ENCODE assay signal across 21 mouse cellular contexts in the genomic region with DNA sequence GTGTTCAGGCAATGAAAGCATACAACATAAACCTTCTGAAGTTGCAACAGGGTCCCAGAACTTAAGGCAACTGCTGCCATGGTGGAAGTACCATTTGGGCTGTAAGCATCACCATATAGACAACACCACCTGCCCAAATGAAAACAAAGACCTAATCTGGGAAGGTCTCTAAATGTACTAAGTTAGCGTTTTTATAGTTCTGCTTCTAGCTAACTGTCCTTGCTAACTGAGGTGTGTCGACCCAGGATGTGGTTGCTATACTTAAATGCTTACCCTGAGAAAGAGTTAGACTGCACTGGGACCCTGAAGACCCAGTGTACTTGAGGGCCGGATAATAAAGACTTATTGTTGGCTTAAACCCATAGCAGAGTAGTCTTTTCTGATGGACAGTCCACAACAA. TPM values are rescaled to one million over a fixed set of nuclear protein-coding genes. Genes with fewer than 3 reads are reported as not detected.
DNase-seq lines count a peak whose midpoint lies in the region; ATAC-seq and TF ChIP-seq lines count a peak whose summit lies in the region.
"Had no signal": no experiment of that assay in that cellular context is flagged by ENCODE, and none has a peak within 500 bp of the region (broad histone marks: within the 10 kb centered on the region; RNA-seq: fewer than 3 reads in every experiment).

No protein-coding gene starts in this region.

- peak; percentile 64 for ATAC-seq in neutrophil, adult 5-6 weeks (ENCODE audit: extremely low read depth, insufficient number of reproducible peaks, low FRiP score, poor library complexity, severe bottlenecking)
- ATAC-seq: forebrain, postnatal 0 days; hindbrain, postnatal 0 days had no signal

- intact Hi-C loops in gastrocnemius, postnatal 14 days (cut with DNase I; ENCODE audit: low total_unique reads): no loop called here

- H3K36me3 ChIP-seq in spleen, adult 2 months (ENCODE audit: control insufficient read depth, insufficient read depth, low read length): no peaks in the 10 kb centered on the region
- H3K36me3 ChIP-seq: embryonic facial prominence, embryonic 13.5 days; forebrain, embryonic 12.5 days; heart, embryonic 15.5 days; hindbrain, embryonic 13.5 days had no signal

- no peak overlapping the region for H3K4me3 ChIP-seq in spleen, adult 2 months (ENCODE audit: extremely low read depth, insufficient read depth, insufficient read length)
- H3K4me3 ChIP-seq: embryonic facial prominence, embryonic 13.5 days; forebrain, embryonic 12.5 days; gastrocnemius, adult 2 months; heart, embryonic 15.5 days; hindbrain, embryonic 13.5 days had no signal

- no peaks in the 10 kb centered on the region for H3K27me3 ChIP-seq in spleen, adult 2 months (ENCODE audit: control insufficient read depth, insufficient read depth, low read length)
- H3K27me3 ChIP-seq: embryonic facial prominence, embryonic 13.5 days; forebrain, embryonic 12.5 days; heart, embryonic 15.5 days; hindbrain, embryonic 13.5 days had no signal

- peak in 1 of 2 experiments; percentile 64 for DNase-seq in spleen, adult 2 months (ENCODE audit: low read depth in 1 of 2, low spot score in 2 of 2)
- DNase-seq in spleen, postnatal 4 days (ENCODE audit: low spot score in 2 of 2): no peak
- peak; percentile 84 for DNase-seq in A20 (ENCODE audit: low read depth, low spot score)
- peak; percentile 58 to 69 for DNase-seq in B cell, adult 2 months
- DNase-seq in gastrocnemius, postnatal 14 days: no peak
- DNase-seq in frontal cortex, postnatal 36 days (ENCODE audit: low spot score in 2 of 2): no peak
- DNase-seq: adrenal gland, postnatal 10 days; cerebellum, adult 11-12 months; cerebellum, adult 9-10 months; cerebellum, postnatal 25 days; forebrain, postnatal 0 days; gastrocnemius, adult 2 months; gastrocnemius, postnatal 36 days; heart, adult 18-20 months; heart, postnatal 14 days had no signal

- H3K27ac ChIP-seq in spleen, adult 2 months (ENCODE audit: insufficient read depth, low read length): peak overlapping the region; percentile 76
- H3K27ac ChIP-seq: embryonic facial prominence, embryonic 13.5 days; forebrain, embryonic 12.5 days; gastrocnemius, adult 2 months; heart, embryonic 15.5 days; hindbrain, embryonic 13.5 days; hindbrain, postnatal 0 days had no signal

- H3K4me1 ChIP-seq in spleen, adult 2 months (ENCODE audit: control insufficient read depth, insufficient read depth, insufficient read length): peaks cover 34% of the 10 kb centered on the region

- TF ChIP-seq CTCF in spleen, adult 2 months (IDR thresholded peaks at IDR 0.05; ENCODE audit: extremely low read depth, insufficient read depth, insufficient read length, insufficient replicate concordance): no peak

- 25% methylated on average over 3 of the region's 3 CpGs for WGBS in spleen, adult 2 months

- no peak for TF ChIP-seq POLR2A in spleen, adult 2 months (IDR thresholded peaks at IDR 0.05; ENCODE audit: low read depth, low read length)

RNA-seq across cellular contexts. Expression of gene Ublcp1, which starts 5.2 kb away (rescaled TPM):
- polyA plus RNA-seq in spleen, adult 2 months (2012; rRNA removed): 10.7 and 11.4 TPM in 2 replicates
- 117 and 129 TPM in 2 replicates for total RNA-seq in neutrophil, adult 5-6 weeks (2017)
- total RNA-seq in gastrocnemius, postnatal 14 days (2021): 10 to 100 TPM; 21.2 to 21.3 TPM

RNA-seq across cellular contexts. Expression of gene Rnf145, which starts 43.3 kb away (rescaled TPM):
- polyA plus RNA-seq in spleen, adult 2 months (2012; rRNA removed): 65.5 and 191 TPM in 2 replicates
- total RNA-seq in neutrophil, adult 5-6 weeks (2017): 138 and 156 TPM in 2 replicates
- 10 to 100 TPM; 11.1 to 15.0 TPM for total RNA-seq in gastrocnemius, postnatal 14 days (2021)

Comparison
In these comparisons a context has a peak if more than half of its experiments do, and no peak if none do; other contexts are left out.
1. DNase-seq: peak in A20 (single experiment) and B cell, adult 2 months (2 of 2); none in spleen, postnatal 4 days (0 of 2), gastrocnemius, postnatal 14 days (single experiment) and frontal cortex, postnatal 36 days (0 of 2).